Mouse (Mus musculus) heart, postnatal 36 days (tissue): Measurements from ENCODE around the gene Mettl23. TPM values are rescaled to one million over a fixed set of nuclear protein-coding genes. Genes with fewer than 3 reads are reported as not detected.
"Not testable (repeated sequence)": the region's sequence is repeated elsewhere in the genome, so short reads cannot be mapped to it uniquely, and the experiment has no call there.

Source experiments
- DNase-seq, 2 experiments: peaks; one replicate each; pipeline ENCODE4 v3.0.0; 2021 to 2022
- intact Hi-C: fragments of 180-260 bp; cut with DNase I; formaldehyde crosslinking; loops from one replicate; pipeline ENCODE4 v1.15.1; 2025
- total RNA-seq, 2 experiments: library from RNA; stranded (reverse); gene quantifications; 2 replicates each; pipeline ENCODE4 v1.2.3; 2021

Mettl23 gene
- total RNA-seq, 2 experiments from 2014 or later, result 40.0 to 41.1 TPM

DNA sequence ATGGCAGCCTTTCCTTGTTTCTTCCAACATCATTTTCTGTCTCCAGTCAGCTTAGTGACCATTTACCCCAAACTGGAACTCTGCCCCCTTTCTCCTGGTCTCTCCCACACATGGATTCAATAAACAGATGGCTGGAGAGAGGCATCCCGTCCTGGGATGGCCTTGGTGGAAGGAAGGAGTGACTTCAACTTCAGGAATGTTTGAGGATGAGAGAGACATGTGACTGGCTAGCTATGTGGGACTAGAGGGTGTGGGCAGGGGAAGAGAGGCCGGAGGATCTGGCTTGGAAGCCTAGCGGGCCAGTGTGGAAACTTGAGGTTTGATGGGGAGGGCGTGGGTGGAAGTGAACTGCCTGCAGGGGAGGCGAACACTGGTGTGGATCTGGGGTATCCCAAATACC lies 26.3 kb upstream of the Mettl23 start:
- intact Hi-C loops, result no loop called here
- no peak for DNase-seq

DNA sequence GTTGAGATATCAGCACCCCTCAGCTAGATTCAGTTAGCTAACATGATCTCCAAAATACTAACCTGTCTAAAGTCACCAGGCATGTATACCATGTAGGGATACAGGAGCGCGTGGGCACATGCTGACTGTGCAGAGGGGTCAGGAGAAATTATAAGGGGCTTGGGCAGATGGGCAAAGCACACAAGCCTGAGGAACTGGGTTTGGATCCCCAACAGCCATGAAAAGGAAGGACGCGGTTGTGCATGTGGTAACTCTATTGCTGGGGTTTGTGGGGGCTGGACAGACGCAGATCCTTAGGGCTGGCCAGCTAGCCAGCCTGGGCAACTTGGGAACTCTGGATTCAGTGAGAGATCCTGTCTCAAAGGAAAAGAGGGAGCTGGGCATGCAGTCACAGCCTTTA lies 25.5 kb upstream of the Mettl23 start:
- intact Hi-C loops, result no loop called here
- no peak for DNase-seq

DNA sequence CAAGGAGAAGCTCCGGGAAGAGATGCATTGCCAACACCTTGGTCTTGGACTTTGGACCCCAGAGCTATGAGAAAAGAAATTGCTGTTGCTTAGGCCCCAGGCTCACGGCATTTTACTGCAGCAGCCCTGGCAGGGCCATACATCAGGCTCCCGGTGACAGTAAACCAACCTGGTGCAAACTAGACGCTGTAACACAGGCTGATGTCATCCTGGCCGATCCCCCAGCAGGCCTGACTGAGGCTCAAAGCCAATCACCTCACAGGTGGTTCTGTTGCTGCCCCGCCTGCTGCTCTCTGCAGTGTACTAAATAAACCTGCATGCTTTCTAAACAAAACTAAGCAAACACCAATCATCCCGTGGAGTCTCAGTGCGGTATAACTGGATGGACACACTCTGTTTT lies 24.4 kb upstream of the Mettl23 start:
- DNase-seq, result no peak
- intact Hi-C loops, result no loop called here

DNA sequence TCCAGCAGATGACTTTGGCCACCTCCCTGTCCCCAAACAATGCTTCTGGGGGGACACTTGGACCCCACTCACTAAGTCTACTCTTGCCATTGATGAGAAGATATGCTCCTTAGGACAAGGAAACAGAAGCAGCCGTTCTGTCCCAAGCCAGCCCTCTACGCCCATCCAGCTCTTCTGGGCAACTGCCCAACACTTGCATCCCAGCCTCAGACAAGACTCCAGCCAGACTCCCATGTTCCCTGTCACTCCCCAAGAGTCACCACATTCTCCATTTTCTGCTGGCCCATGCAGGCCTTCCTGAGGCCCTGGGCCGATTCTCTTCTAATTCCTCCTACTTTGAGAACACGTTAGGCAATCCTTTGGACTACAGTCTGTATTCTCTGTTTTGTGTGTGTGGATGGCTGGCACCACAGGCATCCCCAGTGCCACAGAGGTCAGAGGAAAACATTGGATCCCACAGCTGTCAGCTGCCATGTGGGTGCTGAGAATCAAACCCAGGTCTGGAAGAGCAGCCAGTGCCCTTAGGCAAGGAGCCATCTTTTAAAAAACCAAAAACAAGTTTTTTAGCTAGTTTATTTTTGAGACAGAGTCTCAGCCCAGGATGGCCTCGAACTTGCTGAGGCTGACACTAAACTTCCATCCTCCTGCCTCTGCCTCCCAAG lies 23.0 kb upstream of the Mettl23 start:
- no peak for DNase-seq
- intact Hi-C loops, result no loop called here

DNA sequence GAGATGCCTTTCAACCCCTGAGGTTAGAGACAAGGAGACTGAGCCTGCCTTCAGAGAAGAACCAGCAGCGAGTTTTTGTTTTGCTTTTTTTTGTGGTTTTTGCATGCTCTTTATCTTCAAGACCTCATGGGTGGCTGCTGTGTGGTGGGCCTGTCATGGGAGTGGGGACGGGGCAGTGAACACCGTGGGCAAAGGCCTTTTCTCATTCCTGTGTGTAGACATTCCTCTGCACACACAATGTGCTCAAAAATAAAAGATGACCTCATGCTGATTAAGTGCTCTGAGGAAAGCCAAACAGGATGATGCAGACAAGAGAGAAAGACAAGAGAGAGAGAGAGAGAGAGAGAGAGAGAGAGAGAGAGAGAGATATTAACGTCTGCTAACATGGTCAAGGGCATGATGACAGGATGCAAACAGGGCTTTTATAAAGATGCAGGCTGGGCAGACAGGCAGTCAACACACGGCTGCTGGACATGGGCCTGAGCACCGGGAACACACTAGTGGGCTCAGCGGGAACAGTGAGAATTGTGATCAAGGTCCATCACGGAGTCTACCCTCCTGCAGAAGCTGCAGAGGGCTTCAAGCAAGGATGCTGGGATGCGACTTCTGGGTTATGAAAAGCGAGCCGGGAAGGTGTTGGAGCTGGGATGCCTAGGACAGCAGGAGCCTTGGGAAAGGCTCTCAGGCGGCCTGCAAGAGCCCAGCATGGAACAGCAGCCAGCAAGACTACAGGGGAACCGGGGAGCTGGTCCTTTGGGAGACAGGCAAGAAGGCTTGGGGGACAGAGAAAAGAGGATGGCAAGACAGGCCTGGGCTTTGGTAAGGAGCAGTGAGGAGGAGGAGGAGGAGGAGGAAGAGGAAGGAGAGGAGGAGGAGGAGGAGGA lies 21.8 kb upstream of the Mettl23 start:
- DNase-seq, result no peak
- intact Hi-C loops, result no loop called here

DNA sequence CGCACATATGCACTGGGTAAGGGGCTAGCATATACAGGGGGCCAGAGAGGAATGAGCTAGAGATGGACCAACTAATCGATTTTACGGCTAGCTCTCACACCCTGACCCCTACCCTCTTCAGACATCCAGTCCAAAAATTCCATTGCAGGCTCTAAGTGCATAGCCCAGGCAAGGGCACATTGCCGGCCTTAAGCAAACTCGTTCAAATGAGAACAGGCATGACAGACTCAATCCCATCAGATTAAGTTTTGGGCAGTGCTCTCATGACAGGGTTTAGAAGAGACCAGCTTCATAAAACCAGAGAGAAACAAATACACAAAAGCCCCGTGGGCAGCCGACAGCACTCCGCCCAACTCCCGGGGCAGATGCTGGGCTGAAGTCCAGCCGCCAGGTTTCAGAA lies 20.9 kb upstream of the Mettl23 start:
- DNase-seq, result no peak
- intact Hi-C loops, result no loop called here

DNA sequence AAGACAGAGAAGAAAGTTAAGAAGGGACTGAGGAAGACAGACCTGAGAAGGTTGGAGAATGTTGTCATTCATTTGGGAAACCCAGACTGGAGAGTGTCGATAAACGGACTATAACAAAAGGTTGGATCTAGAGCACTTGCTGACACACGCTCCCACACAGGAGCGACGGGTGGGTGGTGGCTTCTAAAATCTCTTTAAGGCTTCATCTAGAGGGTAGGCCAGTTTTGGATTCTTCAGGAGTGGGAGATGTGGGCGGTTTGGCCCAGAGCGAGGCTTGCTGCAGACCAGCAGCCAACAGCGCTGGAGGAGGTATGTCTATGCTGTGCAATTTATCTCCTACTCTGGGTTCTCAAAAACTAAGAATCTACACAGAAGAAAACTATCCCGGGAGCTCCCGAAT lies 20.5 kb upstream of the Mettl23 start:
- intact Hi-C loops, result no loop called here
- no peak for DNase-seq

DNA sequence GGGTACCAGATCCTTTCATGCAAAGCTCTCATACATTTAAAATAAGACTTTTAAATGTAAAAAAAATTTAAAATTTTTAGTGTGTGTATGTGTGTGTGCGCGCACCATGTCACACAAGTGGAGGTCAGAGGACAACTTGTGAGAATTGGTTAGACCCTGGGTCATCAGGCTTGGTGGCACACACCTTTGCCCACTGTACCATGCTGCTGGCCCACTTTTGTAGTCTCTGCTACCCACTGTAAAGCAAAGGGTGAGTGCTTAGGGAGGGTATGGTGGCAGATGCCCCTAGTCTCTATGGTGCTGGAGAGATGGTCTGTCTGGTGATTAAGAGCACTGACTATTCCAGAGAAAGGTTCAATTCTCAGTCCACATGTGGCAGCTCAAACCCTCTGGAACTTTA lies 19.8 kb upstream of the Mettl23 start:
- no peak for DNase-seq
- intact Hi-C loops, result no loop called here

DNA sequence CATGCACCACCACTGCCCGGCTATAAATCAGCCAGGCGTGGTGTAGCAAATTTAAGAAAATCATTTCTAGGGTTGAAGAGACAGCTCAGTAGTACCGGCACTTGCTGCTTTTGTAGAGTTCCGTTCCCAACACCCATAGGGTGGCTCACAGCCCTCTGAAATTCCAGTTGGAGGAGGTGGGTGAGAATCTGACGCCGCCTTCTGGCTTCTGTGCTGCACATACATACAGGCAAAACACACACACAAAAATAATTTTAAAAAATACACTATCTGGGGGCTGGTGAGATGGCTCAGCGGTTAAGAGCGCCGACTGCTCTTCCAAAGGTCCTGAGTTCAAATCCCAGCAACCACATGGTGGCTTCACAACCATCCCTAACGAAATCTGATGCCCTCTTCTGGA lies 19.2 kb upstream of the Mettl23 start:
- intact Hi-C loops, DNase-seq: not testable (repeated sequence)

DNA sequence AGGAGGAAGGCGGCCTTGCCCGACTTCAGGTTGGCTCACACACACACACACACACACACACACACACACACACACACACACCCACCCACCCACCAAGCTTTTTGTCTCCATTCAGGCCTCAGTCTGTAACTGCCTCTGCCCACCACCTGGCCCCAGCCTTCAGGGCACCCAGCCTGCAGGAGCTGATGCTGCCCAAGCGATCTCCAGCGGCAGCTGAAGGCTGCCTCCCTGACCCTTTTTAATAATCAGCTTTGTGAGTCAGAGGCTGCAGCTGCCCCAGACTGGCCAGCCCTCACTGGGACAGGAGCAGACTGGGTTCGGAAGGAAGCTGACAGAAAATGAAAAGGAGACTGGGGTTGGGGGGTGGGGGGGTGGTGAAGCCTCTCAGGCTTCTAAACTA lies 17.8 kb upstream of the Mettl23 start:
- intact Hi-C loops, result no loop called here
- no peak for DNase-seq

DNA sequence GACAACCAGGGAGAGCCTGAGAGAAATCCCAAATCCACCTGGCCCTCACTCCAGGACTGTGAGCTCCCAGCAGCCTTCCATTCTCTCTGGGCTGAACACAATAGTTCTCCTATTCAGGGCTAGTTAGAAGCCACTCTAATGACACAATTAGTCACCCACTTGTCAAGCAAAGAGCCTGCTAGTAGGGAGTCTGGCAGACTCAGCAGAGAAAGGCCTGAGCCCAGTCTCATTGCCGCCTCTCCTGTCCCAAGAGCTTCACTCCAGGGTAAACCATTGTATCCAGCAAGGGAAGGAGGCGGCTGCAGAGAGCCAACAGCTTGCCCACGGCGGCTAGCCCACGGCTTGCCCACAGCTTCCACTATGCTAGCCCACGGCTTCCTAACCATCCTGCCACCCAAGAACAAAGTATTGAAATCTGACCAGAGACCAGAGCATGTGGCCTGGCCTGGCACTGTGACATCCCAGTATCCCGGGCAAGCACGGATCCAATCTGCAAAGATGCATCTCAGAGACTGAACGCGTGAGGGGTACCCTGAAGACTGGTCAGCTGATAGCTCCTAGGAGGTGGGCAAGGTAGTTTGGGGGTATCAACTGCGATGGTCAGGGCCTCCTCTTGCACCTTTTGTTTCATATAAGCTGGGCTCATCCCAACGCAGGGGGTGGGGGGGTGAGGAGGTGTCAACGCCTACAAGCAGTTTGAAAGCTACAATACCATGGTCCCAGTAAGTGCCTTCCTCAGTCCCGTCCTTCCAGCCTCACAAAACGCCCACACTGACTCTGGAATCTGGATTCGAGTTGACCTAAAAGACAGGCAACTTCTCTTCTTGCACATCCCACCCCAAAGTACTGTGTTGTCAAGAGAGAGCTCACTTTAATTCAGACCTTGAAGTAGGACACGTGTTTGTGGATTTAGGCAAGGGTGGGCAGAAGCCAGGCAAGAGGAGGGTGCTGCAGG lies 16.3 kb upstream of the Mettl23 start:
- intact Hi-C loops, result no loop called here
- DNase-seq, result no peak

DNA sequence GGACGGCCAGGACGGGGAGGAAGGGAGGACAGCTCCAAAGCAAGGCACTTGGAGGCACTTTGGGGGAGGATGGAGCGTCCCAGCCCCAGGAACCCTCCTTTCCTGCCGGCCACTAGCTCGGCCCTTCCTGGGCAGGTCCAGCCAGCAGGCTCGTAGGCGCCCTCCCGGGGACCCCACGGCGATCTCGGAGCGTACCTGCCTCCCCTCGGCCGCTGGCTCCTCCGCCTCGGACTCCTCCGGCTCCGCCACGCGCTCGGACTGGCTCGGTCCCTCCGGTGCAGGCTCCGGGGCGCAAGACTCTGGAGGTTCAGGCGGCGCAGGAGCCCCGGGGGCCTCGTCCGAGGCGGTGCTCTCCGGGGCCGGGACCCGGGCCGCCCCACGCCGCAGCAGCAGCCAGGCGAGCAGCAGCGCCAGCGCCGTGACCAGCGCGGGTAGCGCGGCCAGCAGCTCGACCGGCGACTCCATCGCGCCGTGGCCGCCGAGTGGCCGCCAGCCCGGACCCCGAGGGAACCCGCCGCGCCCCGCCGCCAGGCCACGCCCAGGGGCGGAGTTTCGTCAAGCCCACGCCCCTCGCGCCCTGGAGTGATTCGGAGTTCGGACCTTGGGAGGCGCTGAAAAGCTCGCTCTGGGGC lies 15.4 kb upstream of the Mettl23 start, which contains the start of gene Mxra7:
Gene Mxra7, minus strand, starts transcription at position 513 of the 632 bp plus-strand sequence.
- DNase-seq, result peak; percentile 91 to 94
- intact Hi-C loops, result loop anchor here (2.0 kb wide), 1 partner anchor 15 kb away; the partner anchor contains the start of genes Jmjd6 and Mettl23

DNA sequence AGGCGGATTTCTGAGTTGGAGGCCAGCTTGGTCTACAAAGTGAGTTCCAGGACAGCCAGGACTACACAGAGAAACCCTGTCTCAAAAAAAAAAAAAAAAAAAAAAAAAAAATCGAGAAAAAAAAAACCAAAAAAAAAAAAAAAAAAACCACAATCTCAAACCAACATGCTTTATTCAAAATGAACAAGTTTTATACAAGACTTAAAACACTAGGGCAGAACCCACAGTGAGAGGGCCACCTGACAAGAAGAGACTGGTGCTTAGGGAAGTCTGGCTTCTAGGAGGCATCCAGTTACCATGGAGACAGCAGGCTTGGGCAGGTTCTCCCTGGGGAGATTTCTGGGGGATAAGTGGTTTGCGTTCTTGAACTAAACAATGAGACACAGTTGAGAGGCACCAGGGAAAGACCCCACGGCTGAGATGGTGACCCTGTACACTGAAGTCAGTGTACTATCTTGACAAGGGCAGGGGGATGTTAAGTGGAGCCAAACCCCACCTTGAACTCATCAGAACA lies 10.8 kb upstream of the Mettl23 start:
- DNase-seq, result no peak
- intact Hi-C loops, result no loop called here

DNA sequence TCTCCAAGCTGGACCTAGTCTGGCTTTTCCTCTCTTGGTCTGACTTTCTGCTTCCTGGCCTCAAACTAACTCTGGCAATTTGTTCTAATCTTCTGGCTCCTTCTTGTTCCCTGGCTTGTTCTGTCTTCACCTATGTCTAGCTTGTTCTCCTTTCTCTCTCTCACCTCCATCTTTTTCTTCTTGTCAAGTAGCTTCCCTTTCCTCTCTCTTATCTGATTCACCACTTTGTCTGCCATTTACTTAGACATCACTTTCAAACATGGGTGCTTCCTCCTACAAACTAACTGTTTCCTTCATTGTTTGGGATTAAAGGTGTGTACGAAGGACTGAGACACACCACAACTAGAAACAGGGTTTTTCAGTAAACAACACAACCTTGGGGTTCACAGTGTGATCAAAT lies 8.1 kb upstream of the Mettl23 start:
- intact Hi-C loops, result no loop called here
- no peak for DNase-seq

DNA sequence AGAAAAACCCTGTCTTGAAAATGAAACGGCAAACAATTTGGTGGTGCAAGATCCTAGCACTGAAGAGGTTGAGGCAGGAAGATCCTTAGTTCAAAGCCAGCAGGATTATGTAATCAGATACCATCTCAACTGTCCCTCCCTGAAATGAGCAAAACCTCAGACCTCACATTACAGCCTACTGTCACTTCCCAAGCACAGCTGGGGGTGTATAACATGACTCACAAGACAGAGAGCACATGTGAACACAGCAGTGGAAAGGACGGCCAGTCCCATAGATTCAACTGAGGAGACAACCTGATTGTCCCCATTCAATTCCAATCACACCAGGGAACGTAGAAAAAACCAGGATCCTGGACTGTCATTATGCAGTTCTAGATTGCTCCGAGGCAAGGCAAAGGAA lies 6.8 kb upstream of the Mettl23 start:
- DNase-seq, result no peak
- intact Hi-C loops, result no loop called here

DNA sequence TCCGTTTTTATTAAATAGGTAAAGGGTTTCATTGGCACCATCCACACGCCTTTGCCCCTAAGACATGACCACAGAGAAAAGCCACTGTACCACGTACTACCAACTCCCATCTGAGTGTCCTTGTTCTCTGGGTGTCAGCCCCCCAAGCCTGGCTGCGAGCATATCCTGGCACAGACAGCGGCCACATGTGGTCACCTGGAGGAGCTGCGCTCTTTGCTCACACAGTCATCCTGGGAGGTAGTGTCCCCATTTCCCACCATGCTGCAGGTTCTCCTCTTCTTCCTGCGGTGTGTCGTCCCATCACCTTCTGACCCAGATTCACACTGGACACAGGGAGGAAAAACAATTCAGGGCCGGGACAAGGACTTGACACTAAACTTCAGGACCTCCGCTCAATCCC lies 5.6 kb upstream of the Mettl23 start:
- intact Hi-C loops, result no loop called here

DNA sequence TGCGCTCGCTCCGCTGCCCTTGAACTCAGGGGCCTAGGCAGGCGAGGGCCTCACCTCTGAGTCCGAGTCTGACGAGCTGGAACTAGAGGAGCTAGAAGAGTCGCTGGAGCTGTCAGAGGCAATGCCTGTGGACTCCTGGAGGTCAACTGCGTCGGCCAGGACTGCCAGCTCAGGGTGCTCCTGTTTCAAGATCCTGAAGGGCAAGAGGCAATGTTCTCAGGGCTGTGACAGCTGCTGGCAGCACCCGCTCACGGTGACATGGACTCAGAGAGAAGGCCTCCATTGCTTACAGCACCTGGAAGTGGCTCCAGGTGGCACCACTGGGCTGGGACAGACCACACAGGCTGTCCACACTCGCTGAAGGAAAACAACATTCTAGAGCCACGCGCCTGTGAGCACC lies 4.1 kb upstream of the Mettl23 start:
- intact Hi-C loops, result no loop called here
- no peak for DNase-seq

More for the DNA sequence above, 5.6 kb upstream of the Mettl23 start:
- DNase-seq, result no peak

DNA sequence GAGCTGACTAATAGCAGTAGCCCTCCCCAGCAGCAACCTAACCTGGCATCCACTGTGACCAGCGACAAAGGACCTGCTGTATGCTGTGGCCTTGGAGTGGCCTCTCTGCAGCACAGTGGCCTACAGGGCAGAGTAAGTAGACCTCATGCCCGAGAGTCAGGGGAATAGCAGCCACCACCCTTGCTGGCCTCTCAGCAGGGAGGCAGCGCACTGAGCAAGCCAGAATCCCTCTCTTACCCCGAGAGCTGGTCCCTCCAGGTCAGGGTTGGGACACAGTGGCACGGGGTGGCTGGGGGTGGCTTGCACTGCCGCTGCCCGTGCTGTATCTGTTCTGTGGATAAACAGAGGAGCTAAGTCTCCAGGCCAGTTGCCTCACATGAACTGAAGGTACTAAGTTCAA lies 3.5 kb upstream of the Mettl23 start:
- no peak for DNase-seq
- intact Hi-C loops, result no loop called here

DNA sequence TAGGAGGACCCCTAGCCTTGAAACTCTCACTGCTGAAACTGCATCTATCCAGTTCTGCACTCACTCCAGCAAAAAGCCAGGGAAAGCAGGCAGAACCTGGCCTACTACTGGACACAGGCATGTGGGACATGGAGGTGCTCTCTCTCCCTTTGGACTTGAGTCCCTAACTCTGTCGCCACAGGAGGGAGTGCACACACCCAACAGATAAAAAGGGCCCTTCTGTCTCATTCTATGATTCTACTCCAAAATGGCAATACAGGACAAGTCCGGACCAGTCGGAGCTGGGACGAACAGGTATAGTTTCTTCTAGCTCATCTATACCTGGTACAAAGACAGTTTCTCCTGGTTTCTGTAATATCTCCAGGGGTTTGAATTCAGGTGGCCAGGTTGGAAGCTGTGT lies 2.3 kb upstream of the Mettl23 start:
- DNase-seq, result no peak
- intact Hi-C loops, result no loop called here
